Mouse (Mus musculus): ENCODE measurements around the gene Eif6. TPM values are rescaled to one million over a fixed set of nuclear protein-coding genes. Genes with fewer than 3 reads are reported as not detected.

Eif6 gene
- polyA plus RNA-seq, 1 experiment from 2014 or later, result 141 TPM

GRCm38 (mm10) chr2:155819392-155819448 lies 7.5 kb downstream of the Eif6 start, which contains the start of gene BC029722:
BC029722 (minus strand) TSS chr2:155819426.
- Histone ChIP-seq H3K9ac (replicated peaks; ENCODE audit: low read depth) (peak within 1 kb of the TSS; percentile 74), H3K4me2 (replicated peaks; ENCODE audit: low read depth, low read length) (peak within 1 kb of the TSS; percentile 91), H3K36me3 (ENCODE audit: insufficient read depth, low read length) (peaks cover 14% of the 10 kb centered on the region; the same call in 1 of the 2 replicates), H3K4me1 (ENCODE audit: insufficient read depth, low read depth, low read length) (peaks cover 5% of the 10 kb centered on the region; the same call in 1 of the 2 replicates), H3K4me3 (ENCODE audit: low read depth, low read length) (peak within 1 kb of the TSS; percentile 83), H3K27me3 (replicated peaks; ENCODE audit: insufficient read depth, low read length) (no peaks in the 10 kb centered on the region), H3K27ac (ENCODE audit: low read length) (peak within 1 kb of the TSS; percentile 87), H3K9me3 (ENCODE audit: low read length) (no peaks in the 10 kb centered on the region)
- ATAC-seq, result no peak
- TF ChIP-seq EP300 (IDR thresholded peaks at IDR 0.05) (no peak), CTCF (IDR thresholded peaks at IDR 0.05) (no peak)
- DNase-seq (ENCODE audit: low spot score), result no peak

DNA sequence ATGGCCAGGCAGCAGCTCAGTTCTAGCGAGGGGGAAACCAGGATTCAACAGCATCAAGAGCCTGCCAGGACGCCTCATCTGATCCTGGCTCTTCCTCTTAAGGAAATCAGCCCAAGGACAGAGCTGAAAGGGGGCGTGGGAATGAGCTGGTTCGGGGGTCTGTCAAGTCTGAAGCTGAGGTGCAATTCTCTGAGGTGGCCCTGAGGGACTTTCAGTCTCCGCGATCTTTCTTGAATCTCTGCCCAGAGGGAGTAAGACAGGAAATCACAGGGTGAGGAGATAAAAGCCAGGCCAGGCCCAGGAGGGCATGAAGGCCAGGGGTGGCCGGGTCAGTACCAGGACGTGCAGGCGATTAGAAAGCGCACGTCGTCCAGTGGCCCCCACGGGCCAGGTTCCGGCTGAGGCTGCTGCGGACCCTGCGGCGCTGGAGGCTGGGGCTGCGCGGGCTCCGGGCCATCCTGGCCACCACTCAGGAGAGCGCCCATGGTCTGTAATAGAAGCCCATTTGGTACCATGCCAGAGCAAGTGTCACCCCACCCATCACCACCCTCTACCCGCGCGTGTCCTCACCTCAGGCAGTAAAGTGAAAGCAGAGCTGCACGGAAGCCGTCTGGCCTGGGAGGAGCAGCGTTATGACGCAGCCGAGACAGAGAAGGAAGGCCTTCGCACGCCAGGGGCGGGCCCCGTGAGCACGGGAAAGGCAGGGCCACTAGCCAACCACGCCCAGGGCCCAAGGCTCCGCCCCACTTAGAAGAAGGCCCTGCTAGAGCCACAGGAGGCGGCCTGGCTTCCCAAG lies 7.9 kb downstream of the Eif6 start:
- peak; percentile 98 for DNase-seq (ENCODE audit: low spot score)

DNA sequence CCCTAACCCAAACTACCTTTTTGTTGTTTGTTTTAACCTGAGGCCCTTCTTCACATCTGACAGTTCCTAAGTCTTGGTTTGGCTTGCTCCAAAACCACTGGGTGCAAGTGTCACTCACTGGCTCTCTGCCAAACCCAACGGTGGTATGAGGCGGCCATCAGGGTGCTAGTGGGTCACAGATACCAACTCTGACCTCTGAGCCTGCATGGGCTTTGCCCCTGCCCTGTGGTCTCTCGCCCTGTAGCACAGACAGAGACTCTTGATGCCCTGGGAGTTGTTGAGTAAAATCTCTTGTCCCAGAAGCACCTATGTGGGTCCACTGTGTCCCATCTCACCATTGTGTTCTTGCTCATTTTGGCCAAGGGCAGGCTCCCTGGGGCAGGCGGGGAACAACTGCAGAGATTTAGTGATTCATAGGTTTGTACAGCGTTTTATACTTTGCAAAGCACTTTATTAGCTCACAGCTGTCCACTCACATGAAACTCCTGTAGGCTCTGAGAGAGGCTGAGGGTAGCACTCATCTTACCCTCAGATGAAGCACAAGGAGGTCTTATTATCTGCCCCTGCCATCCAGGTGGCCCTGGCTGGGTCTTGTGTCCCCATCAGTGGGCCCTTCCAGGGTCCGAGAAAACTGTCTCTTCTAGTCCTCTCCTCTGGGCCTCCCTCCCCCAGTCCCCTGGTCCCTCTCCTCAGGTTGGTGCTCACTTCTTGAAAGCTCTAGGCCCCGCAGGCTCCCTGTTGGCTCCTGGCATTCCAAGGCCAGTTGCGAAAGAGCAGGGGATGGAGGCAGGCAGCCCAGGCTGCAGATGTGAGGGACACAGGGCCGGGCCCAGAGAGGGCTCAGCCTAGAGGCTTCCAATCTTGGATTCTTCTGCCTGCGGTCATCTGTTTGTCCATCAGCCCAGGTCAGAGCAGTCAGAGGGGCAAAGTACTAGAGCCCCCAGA lies 9.2 kb downstream of the Eif6 start:
- H3K4me2 ChIP-seq (replicated peaks; ENCODE audit: low read depth, low read length), result peak overlapping the region; percentile 91; the same call in 1 of the 2 replicates
- no peak overlapping the region for H3K27ac ChIP-seq (ENCODE audit: low read length)
- ATAC-seq (no peak), DNase-seq (ENCODE audit: low spot score) (no peak)
- H3K36me3 ChIP-seq (ENCODE audit: insufficient read depth, low read length), result peaks cover 3% of the 10 kb centered on the region; the same call in 1 of the 2 replicates
- H3K9ac ChIP-seq (replicated peaks; ENCODE audit: low read depth), result no peak overlapping the region
- H3K4me1 ChIP-seq (ENCODE audit: insufficient read depth, low read depth, low read length), result peaks cover 5% of the 10 kb centered on the region; the same call in 1 of the 2 replicates
- no peak overlapping the region for H3K4me3 ChIP-seq (ENCODE audit: low read depth, low read length)
- no peaks in the 10 kb centered on the region for H3K9me3 ChIP-seq (ENCODE audit: low read length)
- 66% methylated on average over 10 of the region's 10 CpGs for WGBS
- no peaks in the 10 kb centered on the region for H3K27me3 ChIP-seq (replicated peaks; ENCODE audit: insufficient read depth, low read length)
- TF ChIP-seq CTCF (IDR thresholded peaks at IDR 0.05), result no peak
- no peak for TF ChIP-seq EP300 (IDR thresholded peaks at IDR 0.05)

More for the DNA sequence above, 7.9 kb downstream of the Eif6 start:
- peak; percentile 17; the same call in 1 of the 2 replicates for TF ChIP-seq CTCF (IDR thresholded peaks at IDR 0.05)
- no peak for TF ChIP-seq EP300 (IDR thresholded peaks at IDR 0.05)
- Histone ChIP-seq H3K36me3 (ENCODE audit: insufficient read depth, low read length) (peaks cover 14% of the 10 kb centered on the region; the same call in 1 of the 2 replicates), H3K4me2 (replicated peaks; ENCODE audit: low read depth, low read length) (peak overlapping the region; percentile 91), H3K9ac (replicated peaks; ENCODE audit: low read depth) (peak overlapping the region; percentile 74), H3K4me3 (ENCODE audit: low read depth, low read length) (peak overlapping the region; percentile 83), H3K4me1 (ENCODE audit: insufficient read depth, low read depth, low read length) (peaks cover 5% of the 10 kb centered on the region; the same call in 1 of the 2 replicates), H3K27me3 (replicated peaks; ENCODE audit: insufficient read depth, low read length) (no peaks in the 10 kb centered on the region), H3K9me3 (ENCODE audit: low read length) (no peaks in the 10 kb centered on the region), H3K27ac (ENCODE audit: low read length) (peak overlapping the region; percentile 87)
- peak; percentile 99 for ATAC-seq
- WGBS, result 2% methylated on average over 37 of the region's 37 CpGs

DNA sequence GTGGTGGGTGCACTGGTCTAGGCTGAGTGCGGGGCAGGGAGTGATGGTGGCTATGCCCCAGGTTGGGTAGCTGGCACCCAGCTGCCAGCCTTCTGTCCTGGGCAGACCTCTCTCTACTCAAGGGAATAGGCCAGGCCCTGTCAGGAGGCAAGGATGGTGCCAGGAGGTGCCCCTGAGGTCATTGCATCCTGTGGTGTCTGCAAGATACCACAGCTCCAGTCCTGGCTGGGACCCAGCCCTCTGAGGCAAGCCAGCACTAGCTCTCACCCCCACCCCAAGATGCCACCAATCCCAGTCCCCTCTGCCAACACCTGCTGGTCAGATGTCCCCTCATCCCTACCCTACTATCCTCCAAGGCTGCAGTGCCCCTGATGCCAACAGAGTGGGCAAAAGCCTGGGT lies 10.5 kb downstream of the Eif6 start:
- Histone ChIP-seq H3K4me1 (ENCODE audit: insufficient read depth, low read depth, low read length) (peaks cover 5% of the 10 kb centered on the region; the same call in 1 of the 2 replicates), H3K36me3 (ENCODE audit: insufficient read depth, low read length) (no peaks in the 10 kb centered on the region), H3K27me3 (replicated peaks; ENCODE audit: insufficient read depth, low read length) (no peaks in the 10 kb centered on the region), H3K9me3 (ENCODE audit: low read length) (no peaks in the 10 kb centered on the region), H3K4me3 (ENCODE audit: low read depth, low read length) (no peak overlapping the region), H3K9ac (replicated peaks; ENCODE audit: low read depth) (no peak overlapping the region), H3K27ac (ENCODE audit: low read length) (no peak overlapping the region), H3K4me2 (replicated peaks; ENCODE audit: low read depth, low read length) (no peak overlapping the region)
- 90% methylated on average over 1 of the region's 1 CpGs for WGBS
- ATAC-seq (no peak), DNase-seq (ENCODE audit: low spot score) (no peak)
- TF ChIP-seq EP300 (IDR thresholded peaks at IDR 0.05), result no peak
- TF ChIP-seq CTCF (IDR thresholded peaks at IDR 0.05), result no peak

GRCm38 (mm10) chr2:155814829-155815228 lies 11.9 kb downstream of the Eif6 start:
- Histone ChIP-seq H3K9me3 (ENCODE audit: low read length) (no peaks in the 10 kb centered on the region), H3K4me2 (replicated peaks; ENCODE audit: low read depth, low read length) (no peak overlapping the region), H3K27me3 (replicated peaks; ENCODE audit: insufficient read depth, low read length) (no peaks in the 10 kb centered on the region), H3K4me3 (ENCODE audit: low read depth, low read length) (no peak overlapping the region), H3K36me3 (ENCODE audit: insufficient read depth, low read length) (no peaks in the 10 kb centered on the region), H3K4me1 (ENCODE audit: insufficient read depth, low read depth, low read length) (peaks cover 5% of the 10 kb centered on the region; the same call in 1 of the 2 replicates), H3K9ac (replicated peaks; ENCODE audit: low read depth) (no peak overlapping the region), H3K27ac (ENCODE audit: low read length) (no peak overlapping the region)
- DNase-seq (ENCODE audit: low spot score), result no peak
- WGBS, result 25% methylated on average over 5 of the region's 5 CpGs
- TF ChIP-seq EP300 (IDR thresholded peaks at IDR 0.05) (no peak), CTCF (IDR thresholded peaks at IDR 0.05) (no peak)
- no peak for ATAC-seq

DNA sequence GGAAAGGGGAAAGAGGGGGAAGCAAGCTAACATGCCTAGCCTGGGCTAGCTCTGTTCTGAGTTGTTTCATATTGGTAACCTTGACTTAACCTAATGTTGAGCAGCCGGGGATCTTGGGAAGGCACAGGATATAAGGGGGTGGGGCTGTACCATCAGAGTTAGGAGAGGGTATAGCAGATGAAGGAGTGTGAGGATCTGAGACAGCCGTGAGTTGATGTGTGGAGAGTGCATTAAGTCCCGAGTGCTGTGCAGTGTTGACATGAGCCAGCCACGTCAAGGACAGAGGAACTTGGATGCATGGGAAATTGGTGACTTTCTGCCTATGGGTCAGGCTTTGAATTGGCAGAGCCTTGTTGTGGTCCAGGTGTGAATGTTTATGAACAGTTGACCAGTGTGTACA lies 14.1 kb downstream of the Eif6 start:
- no peak for ATAC-seq
- WGBS, result 53% methylated on average over 4 of the region's 4 CpGs

More for the DNA sequence above, 14.1 kb downstream of the Eif6 start:
- Histone ChIP-seq H3K4me2 (replicated peaks; ENCODE audit: low read depth, low read length) (no peak overlapping the region), H3K9me3 (ENCODE audit: low read length) (no peaks in the 10 kb centered on the region), H3K4me1 (ENCODE audit: insufficient read depth, low read depth, low read length) (no peaks in the 10 kb centered on the region), H3K36me3 (ENCODE audit: insufficient read depth, low read length) (no peaks in the 10 kb centered on the region), H3K27me3 (replicated peaks; ENCODE audit: insufficient read depth, low read length) (no peaks in the 10 kb centered on the region), H3K4me3 (ENCODE audit: low read depth, low read length) (no peak overlapping the region), H3K27ac (ENCODE audit: low read length) (no peak overlapping the region), H3K9ac (replicated peaks; ENCODE audit: low read depth) (no peak overlapping the region)
- DNase-seq (ENCODE audit: low spot score), result no peak
- TF ChIP-seq EP300 (IDR thresholded peaks at IDR 0.05) (no peak), CTCF (IDR thresholded peaks at IDR 0.05) (no peak)

Data from lung, postnatal 0 days (tissue).